Mouse (Mus musculus) gastrocnemius, postnatal 4 days (tissue): ENCODE measurements around the gene Armt1. TPM values are rescaled to one million over a fixed set of nuclear protein-coding genes. Genes with fewer than 3 reads are reported as not detected.

Experiments used
- DNase-seq, 2 experiments: peaks; one replicate each; pipeline ENCODE4 v3.0.0; 2021 to 2022; ENCODE audit warnings: low spot score in 2 of 2, mixed read lengths in 2 of 2
- long read RNA-seq, 2 experiments: library from polyadenylated mRNA; stranded (forward); transcript quantifications; one replicate each; pipeline ENCODE4 v2.0.0; 2021
- total RNA-seq, 2 experiments: library from RNA; stranded (reverse); gene quantifications; 2 replicates each; pipeline ENCODE4 v1.2.3; 2021

Gene Armt1
- 10 to 100 TPM; 11.1 to 12.5 TPM for total RNA-seq
- long read RNA-seq, experiment 1, full-length matches to known transcripts, result 9 of 9 reads
- long read RNA-seq, experiment 1, partial matches to known transcripts, result 0 of 9 reads
- long read RNA-seq, experiment 1, other reads (novel, unspliced or antisense), result 0 of 9 reads
- long read RNA-seq, experiment 2, full-length matches to known transcripts, result 8 of 11 reads
- long read RNA-seq, experiment 2, partial matches to known transcripts, result 0 of 11 reads
- long read RNA-seq, experiment 2, other reads (novel, unspliced or antisense), result 3 of 11 reads

GRCm38 (mm10) chr10:4432123-4432931 is at the start of gene Armt1, which contains the start of gene Rmnd1:
Armt1 (plus strand) TSS chr10:4432467.
Rmnd1 (minus strand) TSS chr10:4432388.
- DNase-seq, result peak; percentile 95 to 96

GRCm38 (mm10) chr10:4384244-4384643 is 48.0 kb upstream of the Armt1 start:
- DNase-seq, result no peak

GRCm38 (mm10) chr10:4386609-4387591 is 45.4 kb upstream of the Armt1 start:
- peak; percentile 95 to 96 for DNase-seq

- peak; percentile 58 to 71 for DNase-seq
These were observed 44.4 kb upstream of the Armt1 start, which contains the start of gene Zbtb2 for GRCm38 (mm10) chr10:4387701-4388383. Zbtb2 (minus strand) TSS chr10:4388108.

- no peak for DNase-seq
These were observed 43.9 kb upstream of the Armt1 start for GRCm38 (mm10) chr10:4388384-4388745.

- DNase-seq, result no peak
These were observed 43.2 kb upstream of the Armt1 start for GRCm38 (mm10) chr10:4389036-4389435.

- no peak for DNase-seq
These were observed 42.7 kb upstream of the Armt1 start for GRCm38 (mm10) chr10:4389461-4390112.

GRCm38 (mm10) chr10:4390550-4390949 is 41.7 kb upstream of the Armt1 start:
- no peak for DNase-seq

- no peak for DNase-seq
These were observed 41.2 kb upstream of the Armt1 start for GRCm38 (mm10) chr10:4391076-4391475.

GRCm38 (mm10) chr10:4391851-4392250 is 40.4 kb upstream of the Armt1 start:
- no peak for DNase-seq

GRCm38 (mm10) chr10:4395321-4395720 is 36.9 kb upstream of the Armt1 start:
- no peak for DNase-seq

GRCm38 (mm10) chr10:4398058-4398457 is 34.2 kb upstream of the Armt1 start:
- DNase-seq, result no peak

- peak in 1 of 2 experiments; percentile 32 for DNase-seq
These were observed 27.3 kb upstream of the Armt1 start for GRCm38 (mm10) chr10:4404895-4405491.

- no peak for DNase-seq
These were observed 26.8 kb upstream of the Armt1 start for GRCm38 (mm10) chr10:4405511-4405910.

- no peak for DNase-seq
These were observed 25.1 kb upstream of the Armt1 start for GRCm38 (mm10) chr10:4407191-4407590.

- no peak for DNase-seq
These were observed 7.0 kb upstream of the Armt1 start for GRCm38 (mm10) chr10:4425245-4425644.

GRCm38 (mm10) chr10:4430399-4430798 is 1.9 kb upstream of the Armt1 start:
- DNase-seq, result no peak

GRCm38 (mm10) chr10:4430826-4431225 is 1.4 kb upstream of the Armt1 start:
- DNase-seq, result peak in 1 of 2 experiments; percentile 34

- no peak for DNase-seq
These were observed 533 bp upstream of the Armt1 start for GRCm38 (mm10) chr10:4431746-4432122.
